Mouse (Mus musculus) fibroblast of lung, adult 2 months (primary cell): ENCODE data around the gene Olfr1087.
"Not testable (repeated sequence)": the region's sequence is repeated elsewhere in the genome, so short reads cannot be mapped to it uniquely, and the experiment has no call there.

Experiments
- DNase-seq: peaks from one replicate; pipeline ENCODE4 v3.0.0-alpha.2; 2011; ENCODE audit warnings: low read depth

Olfr1087 gene

GRCm38 (mm10) chr2:86698295-86698694 lies at the start of gene Olfr1087:
Gene Olfr1087 (minus strand): TSS chr2:86698395.
- DNase-seq: no peak

- DNase-seq: no peak
These were observed 35.4 kb upstream of the Olfr1087 start, which contains the start of gene Olfr1089 for GRCm38 (mm10) chr2:86733601-86734000. Gene Olfr1089 (minus strand): TSS chr2:86733701.

GRCm38 (mm10) chr2:86679992-86680391 lies 18.2 kb downstream of the Olfr1087 start, which contains the start of gene Olfr1086:
Gene Olfr1086 (minus strand): TSS chr2:86680092.
- DNase-seq: no peak

- DNase-seq: no peak
These were observed 36.3 kb downstream of the Olfr1087 start, which contains the start of gene Olfr1085 for GRCm38 (mm10) chr2:86661919-86662318. Gene Olfr1085 (minus strand): TSS chr2:86662019.

- not testable (repeated sequence) for DNase-seq
These were observed 58.6 kb downstream of the Olfr1087 start, which contains the start of gene Olfr1084 for GRCm38 (mm10) chr2:86639625-86640024. Gene Olfr1084 (minus strand): TSS chr2:86639725.
